Mouse (Mus musculus): Measurements from ENCODE around the gene Sphk2.
A peak's percentile ranks its signal among the peaks of the same experiment; 100 is the strongest.
"Not testable (repeated sequence)": the region's sequence is repeated elsewhere in the genome, so short reads cannot be mapped to it uniquely, and the experiment has no call there.

The Sphk2 gene

DNA sequence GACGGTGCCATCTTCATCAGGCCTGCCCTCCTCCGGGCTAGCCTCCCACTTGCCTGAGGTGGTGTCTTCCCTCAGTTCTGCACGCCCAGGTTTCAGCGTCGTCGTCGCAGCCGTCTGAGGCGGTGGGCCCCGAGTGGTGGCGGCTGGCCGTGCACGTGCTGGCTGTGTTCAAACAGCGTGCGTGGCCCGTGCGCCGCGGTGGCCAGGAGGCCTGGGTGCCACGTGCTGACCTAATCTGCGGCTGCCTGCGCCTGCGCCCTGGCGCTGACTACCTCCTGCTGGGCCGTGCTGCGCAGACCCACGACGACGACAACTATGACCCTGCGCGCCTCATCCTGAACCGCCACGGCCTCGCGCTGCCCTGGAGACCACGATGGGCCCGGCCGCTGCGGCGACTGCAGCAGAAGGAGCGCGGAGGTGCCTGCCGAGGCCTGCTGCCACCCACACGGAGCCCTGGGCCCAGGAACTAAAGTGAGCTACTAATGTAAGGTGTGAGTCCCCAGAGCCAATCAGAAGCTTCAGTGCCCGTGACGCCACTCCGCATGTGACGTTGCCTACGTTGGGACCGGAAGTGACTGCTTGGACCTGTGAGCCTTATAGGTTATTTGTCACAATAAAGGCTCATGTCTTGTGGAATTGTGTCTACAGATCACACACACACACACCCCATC is 23.7 kb downstream of the Sphk2 start, which contains the start of gene Sec1:
TSS of gene Sec1 (minus strand) at position 482 of the 671 bp plus-strand sequence.
- no peak for DNase-seq (ENCODE audit: low spot score in 2 of 2)

DNA sequence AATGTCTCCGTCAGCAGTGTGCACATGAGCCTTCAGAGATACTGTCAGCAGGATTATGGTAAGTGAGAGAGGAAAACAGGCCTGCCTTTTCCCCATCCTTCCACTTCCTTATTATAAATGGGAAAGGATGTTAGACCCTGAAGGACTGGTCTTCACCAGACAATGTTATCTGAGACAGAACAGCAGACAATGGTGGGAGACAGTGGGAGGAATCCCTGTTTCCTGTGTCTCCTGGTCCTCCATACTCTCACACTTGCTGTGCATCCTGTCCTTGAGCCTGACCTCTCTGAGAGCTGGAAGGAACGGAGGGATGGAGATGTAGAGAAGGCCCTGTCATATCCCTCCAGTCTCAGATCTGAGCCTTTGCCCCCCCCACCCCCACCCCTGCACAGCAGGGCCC is 25.4 kb downstream of the Sphk2 start:
- no peak for DNase-seq (ENCODE audit: low spot score in 2 of 2)

DNA sequence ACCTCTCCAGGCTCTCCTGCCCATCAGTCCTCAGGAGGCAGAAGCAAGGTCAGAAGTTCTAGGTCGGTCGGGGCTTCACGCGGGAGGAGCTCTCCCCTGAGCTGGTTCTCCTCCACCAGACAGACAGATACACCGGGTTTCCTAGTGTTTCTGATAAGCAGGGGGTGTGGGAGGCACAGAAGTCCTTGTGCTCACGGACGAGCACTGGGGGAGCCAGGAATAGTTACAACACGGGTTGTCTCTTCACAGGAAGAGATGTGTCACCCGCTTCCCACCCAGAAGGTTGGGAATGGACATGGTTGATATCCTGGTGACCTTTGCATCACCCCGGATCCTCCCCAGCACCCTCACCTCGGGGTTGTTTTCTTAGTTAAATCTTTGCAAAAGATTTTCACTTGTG is 28.0 kb downstream of the Sphk2 start:
- no peak for DNase-seq (ENCODE audit: low spot score in 2 of 2)

DNA sequence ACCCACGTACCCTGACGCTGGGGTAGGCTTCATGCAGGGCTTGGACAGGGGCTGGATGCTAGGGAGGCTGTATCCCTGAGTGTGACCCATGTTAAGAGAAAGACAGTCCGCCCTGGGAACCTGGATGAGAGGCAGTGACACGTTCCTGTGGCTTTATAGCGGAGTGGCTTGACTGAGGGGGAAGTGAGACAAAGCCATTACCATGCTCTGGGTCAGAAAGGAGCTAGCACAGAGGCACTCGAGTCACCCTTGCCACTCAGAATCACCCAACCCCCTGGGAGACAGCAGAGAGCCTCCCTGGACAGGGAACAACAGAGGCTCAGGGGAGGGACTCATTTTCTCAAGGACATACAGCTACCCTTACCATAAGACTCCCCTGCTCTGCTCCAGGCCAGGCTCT is 28.7 kb downstream of the Sphk2 start:
- no peak for DNase-seq (ENCODE audit: low spot score in 2 of 2)

DNA sequence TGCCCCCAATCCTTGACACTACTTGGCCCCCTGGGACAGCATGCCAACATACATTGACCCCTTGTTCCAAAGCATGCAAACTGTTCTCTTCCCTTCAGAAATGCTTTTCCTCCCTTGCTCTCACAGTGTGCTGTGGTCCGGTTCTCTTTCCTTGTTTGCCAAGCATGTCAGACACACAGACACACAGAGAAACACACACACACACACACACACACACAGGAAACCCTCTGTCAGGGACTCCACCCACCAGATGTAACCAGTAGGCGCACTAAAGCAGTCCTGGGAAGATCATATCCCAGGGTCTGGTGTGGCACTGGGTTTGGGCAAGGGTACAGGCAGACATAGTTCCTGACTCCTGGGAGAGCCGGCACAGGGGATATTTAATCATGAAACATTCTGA is 31.0 kb downstream of the Sphk2 start:
- DNase-seq (ENCODE audit: low spot score in 2 of 2) = no peak

DNA sequence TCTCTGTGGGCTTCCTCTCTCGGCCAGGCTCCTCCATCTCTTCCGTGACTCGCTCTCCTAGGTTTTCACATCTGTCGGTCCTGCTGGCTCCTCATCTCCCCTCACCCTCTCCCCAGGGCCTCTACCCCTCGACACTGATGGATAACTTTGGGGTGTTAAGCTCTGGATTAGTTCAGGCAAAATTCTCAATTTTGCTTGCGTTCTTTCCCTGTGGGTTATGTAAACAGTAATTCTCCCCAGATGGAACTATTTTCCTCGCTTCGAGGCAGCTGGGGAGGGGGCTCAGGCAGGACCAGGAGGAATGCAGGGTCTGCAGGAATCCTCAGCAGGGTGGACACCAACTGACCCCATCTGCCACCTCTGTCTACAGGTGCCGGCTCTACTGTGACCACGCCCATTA is 32.0 kb downstream of the Sphk2 start:
- DNase-seq (ENCODE audit: low spot score in 2 of 2) = no peak

DNA sequence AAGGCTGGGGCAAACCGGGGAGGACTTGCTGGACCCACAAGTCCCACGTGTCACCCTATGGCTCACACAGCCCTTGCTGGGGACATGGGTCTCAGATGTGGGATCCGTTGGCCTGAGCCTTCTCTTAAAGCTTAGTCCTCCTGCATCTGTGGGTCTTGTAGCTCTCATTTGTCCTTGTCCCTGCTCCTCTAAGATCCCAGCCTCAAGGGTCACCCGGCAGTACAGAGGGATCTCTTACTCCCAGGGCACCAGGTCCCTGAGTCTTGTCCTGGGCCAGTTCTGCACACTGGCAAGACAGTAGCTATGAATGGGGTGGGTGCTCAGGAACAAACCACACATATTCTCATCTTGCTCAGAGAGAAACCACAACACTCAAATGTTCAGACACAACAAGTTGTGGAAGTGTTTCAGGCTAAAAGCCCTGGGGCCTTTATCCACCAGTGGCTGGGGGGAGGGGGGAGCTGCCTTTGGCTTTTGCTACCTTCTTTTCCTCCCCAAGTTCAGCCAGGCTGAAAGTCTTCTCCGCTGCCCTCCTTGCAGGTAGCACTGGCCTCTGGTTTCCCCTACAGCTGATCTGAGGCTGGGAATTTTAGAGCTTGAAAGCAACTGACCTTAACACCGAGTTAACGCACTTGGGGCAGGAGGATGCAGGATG is 34.3 kb downstream of the Sphk2 start, which contains the start of gene Ntn5:
TSS of gene Ntn5 (plus strand) at position 627 of the 655 bp plus-strand sequence.
- DNase-seq (ENCODE audit: low spot score in 2 of 2) = peak in 1 of 2 experiments; percentile 13

DNA sequence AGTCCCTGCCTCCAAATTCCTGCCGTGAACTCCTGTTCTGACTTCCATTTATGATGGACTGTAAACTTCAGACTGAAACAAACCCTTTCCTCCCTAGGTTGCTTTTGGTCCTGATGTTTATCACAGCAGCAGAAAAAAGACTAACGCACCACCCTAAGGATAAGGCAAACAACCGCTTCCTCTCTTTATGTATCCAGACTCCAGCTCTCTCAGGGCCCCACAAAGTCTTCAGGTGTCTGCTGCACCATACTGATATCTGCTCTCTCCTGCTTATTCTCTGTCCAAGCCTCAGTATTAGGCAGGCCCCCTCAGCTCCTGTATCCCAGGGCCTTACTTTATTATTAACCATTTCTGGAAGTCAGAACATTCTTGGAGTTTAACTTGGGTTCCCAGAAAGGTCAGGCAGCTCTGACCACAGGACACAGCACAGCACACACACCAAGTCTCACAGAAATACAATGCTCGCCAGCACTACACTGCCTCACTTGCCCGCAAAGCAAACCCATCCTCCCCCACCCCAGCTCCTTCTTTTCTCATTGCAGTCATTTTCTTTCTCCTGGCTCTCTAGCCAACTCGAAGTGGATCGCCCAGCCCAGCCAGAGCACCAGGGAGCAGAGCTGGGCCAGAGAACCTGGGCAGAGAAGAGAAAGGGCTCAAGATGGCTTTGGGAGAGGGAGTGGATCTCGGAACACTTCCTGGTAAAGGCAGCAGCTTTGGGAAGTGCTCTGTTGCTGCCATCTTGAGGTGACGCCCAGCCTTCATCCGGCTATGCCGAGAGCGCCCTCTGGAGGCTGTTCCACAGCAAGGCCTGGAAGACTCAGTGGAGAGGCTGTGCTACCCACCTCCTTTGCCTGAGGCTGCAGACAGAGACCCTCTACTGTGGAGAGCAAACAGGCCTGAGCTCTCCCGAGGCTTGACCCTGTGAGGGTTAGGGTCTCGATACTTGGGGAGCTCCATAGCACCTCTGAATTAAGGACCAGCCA is 35.4 kb downstream of the Sphk2 start:
- DNase-seq (ENCODE audit: low spot score in 2 of 2) = peak; percentile 78 to 93

DNA sequence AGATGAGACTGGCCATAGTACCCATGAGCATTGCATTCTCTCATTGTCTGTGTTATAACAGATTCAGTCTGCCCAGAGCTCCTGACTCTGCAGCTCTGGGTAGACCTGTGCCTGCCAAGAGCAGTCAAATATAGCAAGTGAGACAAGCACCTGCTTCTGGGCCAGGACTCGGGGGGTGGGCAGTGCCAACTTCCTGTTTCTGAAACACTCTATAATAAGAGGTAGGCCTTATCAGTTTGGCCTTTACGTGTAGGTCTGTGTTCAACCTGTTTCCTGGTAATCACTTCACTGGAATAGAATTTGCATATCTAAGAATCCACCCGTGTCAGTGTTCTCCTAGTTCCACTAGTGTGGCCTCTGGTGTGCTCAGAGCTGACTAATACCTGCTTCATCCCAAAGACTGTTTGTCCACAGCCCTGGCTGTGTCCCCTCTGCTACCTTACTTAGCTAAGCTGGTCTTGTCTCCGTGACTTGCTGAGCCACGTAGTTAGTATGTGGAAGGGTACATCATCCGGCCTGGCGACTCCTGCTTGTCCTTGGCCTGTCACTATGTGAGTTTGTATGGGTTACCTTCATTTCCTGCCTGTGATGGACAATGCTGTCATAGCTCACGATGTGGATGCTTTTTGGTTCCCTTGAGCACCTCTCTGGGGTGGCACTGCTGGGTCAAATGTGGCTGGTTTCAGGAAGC is 36.6 kb downstream of the Sphk2 start:
- no peak for DNase-seq (ENCODE audit: low spot score in 2 of 2)

DNA sequence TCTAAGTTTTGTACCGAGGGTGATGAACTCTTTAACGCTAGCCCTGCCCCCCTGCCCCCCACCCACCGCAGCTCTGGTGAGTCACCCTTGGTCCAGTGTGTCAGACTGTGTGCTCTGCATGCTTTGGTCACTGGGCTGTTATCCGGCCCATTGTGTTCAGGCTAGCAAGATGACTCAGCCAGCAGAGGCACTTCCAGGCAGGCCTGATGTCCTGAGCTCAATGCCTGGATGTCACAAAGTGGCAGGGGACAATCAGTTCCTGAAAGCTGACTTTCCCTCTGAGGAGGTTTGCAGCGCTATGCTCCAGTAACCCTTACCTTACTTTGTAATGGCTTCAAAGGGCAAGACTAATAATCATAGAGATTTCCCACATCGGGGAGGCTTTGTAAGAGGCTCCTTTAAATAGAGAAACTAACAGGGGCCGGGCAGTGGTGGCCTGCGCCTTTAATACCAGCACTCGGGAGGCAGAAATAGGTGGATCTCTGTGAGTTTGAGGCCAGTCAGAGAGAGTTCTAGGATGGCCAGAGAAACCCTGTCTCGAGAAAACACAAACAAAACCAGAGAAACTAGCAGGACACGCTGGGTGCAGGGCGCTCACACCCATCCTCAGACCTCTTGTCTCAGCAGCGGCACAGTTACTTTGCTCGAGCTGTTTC is 37.7 kb downstream of the Sphk2 start:
- no peak for DNase-seq (ENCODE audit: low spot score in 2 of 2)

DNA sequence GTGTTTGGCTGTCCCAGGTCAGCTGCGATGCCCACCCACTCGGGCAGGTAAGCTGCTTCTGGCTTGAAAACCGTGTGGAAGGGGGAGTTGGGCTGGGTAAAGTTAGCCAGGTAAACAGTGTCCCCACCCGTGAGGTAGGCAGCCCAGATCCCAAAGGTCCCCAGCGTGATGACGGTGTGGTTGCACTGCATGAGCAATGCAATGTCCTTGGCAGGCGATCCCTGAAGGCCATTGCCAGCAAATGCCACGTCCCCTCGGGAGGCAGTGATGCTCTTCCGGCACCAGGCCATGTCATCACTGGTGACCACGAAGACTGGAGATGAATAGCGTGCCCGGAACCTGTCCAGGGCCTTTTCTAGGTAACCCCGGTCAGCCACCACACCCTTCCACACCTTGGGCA is 39.3 kb downstream of the Sphk2 start:
- no peak for DNase-seq (ENCODE audit: low spot score in 2 of 2)

DNA sequence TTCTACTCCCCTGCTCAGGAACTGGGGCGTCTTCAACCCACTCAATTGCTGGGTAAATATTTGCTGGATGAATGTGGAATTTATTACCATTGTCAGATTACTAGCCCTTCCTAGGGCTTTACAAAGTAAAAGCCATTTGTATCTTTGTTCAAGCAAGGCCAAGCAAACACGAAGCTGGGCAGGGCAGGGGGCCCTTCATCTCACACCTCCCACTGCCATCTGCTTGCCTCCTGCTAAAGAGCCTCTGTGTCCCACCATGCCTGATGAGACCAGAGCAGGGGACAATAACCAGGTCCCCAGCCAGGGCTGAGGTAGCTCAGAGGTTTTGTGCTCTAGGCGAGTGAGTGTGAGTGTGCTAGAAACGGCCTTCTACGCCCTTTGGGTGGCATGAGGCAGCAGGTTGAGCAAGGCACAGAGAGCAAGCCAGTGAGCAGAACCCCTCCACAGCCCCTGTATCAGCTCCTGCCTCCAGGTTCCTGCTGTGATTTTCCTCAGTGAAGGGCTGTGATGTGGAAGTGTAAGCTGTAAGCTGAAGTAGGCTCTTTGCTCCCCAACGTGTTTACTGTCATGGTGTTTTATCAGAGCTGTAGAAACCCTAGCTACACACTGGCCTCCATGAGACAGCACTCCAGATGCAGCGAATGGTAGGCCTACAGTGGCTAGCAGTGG is 40.0 kb downstream of the Sphk2 start:
- no peak for DNase-seq (ENCODE audit: low spot score in 2 of 2)

DNA sequence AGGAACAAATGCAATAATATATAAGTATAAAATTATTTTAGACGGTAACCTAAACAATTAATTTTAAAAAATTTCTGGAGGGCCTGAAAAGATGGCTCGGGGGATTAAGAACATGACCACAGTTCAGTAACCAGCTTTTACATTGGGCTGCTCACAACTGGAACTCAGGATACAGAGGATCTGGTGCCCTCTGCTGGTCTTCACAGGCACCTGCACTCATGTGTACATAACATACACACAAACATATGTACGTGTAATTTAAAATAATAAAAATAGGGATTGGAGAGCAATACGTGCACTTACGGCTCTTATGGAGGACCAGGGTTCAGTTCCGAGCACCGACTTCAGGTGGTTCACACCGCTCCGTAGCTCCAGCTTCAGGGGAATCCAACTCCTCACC is 48.9 kb downstream of the Sphk2 start:
- DNase-seq (ENCODE audit: low spot score in 2 of 2) = no peak

DNA sequence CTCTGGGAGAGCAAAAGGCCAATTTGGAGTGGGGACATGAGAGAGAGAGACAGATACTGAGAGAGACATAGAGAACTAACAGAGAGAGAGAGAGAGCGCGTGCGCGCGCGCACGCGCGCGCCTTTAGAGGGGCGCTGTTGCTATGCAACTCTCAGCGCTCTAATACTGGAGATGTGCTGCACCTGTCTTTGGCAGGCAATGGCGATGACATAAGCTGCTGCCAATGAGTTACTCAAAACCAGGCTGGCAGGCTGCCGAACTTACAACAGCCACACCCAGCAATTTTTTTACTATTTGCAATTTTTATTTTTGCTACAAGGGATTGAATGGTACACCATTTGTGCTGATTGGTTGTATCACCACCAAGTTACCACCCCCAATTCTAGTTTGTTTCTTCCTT is 50.0 kb downstream of the Sphk2 start:
- no peak for DNase-seq (ENCODE audit: low spot score in 2 of 2)

DNA sequence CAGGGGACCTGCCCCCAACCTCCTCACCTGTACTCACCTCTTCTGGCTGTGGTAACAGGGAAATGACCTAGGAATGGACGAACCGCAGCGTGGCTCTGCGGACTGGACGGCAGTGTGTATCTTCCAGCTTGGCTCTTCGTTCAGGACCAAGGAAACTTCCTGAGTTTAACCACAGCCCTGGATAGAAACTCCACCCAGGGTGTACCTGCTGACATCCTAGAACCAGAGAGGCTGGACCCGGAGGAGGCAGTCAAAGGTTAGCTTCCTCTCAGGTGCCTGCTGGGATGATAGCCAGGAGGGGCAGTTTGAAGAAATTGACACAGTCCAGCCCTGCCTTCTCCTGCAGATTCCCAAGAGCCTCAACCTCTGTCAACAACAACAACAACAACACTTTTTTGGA is 51.6 kb downstream of the Sphk2 start, which contains the start of gene Fut2:
TSS of gene Fut2 (minus strand) at position 234 of the 400 bp plus-strand sequence.
- no peak for DNase-seq (ENCODE audit: low spot score in 2 of 2)

DNA sequence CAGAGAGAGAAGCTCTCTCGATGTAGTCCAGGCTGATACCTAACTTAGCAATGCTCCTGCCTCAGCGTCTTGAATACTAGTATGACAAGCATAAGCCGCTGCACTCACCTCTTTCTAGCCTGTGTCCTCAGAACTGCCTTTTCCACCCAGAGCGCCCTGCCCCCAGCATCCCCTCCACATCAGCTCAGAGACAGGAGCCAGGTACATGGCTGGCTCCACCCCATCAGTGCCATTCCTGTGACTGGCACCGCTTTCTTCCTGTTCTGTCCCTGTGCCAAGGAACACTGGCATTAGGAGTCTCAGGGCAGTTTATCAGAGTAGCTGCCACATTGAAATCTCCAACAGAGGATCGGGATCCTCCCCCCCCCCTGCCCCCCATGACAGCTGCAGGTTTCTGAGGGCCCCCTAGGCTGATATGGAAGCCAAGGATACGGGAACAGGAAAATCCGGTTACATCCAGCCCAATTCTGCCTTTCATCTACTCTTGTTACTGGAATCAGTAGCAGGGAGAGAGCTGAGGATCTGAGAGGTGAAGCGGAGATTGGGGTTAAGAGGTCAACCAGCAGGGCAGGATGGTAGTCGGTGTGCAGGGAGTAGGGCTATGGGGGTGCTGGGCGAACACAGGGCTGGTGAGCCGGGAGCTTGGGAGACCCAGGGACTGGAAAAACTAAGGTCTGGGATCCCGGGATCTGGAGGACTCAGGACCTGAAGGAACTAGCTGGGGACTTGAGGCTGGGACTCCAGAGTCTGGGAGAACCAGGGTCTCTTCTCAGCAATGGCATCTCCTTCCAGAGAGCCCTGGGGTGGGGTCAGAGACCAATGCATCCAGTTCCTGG is 52.3 kb downstream of the Sphk2 start:
- no peak for DNase-seq (ENCODE audit: low spot score in 2 of 2)

DNA sequence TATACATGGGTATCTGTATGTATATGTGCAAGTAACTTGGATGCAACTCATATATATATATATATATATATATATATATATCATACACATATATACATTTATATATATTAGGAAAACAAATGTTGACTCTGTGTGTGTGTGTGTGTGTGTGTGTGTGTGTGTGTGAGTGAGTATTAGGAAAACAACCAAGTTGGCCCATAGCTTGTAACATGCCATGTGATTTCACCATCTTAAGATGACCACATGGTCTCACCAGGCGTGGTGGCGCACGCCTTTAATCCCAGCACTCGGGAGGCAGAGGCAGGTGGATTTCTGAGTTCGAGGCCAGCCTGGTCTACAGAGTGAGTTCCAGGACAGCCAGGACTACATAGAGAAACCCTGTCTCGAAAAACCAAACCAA is 56.1 kb downstream of the Sphk2 start:
- not testable (repeated sequence) for DNase-seq (ENCODE audit: low spot score in 2 of 2)

DNA sequence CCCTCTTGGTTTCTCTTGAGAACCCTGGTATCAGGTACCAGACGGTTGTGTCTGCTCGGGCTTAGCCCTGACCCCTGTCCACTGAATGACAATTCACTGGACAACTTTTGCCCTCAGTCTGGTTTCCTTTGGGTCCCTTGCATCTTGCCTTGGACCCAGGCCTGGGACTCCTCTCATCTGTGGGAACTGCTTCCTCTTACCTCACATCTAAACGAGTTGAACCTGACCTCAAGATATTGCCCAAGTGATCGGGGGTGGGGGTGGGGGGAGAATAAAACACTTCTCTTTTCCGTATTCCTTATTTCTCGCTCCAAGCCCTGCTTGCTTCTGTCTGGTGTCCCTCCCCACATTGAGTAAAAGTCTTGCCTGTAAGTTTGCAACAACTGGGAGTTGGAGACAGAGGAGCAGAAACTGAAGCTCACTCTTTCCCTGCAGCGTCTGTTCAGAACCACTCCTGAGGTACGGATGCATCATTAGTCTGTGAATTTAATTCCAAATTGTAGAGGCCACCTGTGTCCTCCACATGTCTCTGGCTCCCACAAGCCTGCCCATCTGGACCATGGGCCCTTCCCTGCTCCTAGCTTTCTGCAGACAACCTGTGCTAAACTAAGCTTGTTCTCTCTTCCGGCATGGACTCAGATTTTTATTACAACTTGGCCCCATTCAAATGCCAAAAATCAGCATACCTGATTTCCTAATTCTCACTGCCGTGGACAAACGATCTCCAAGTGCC is 56.9 kb downstream of the Sphk2 start:
- DNase-seq (ENCODE audit: low spot score in 2 of 2) = no peak
